Mouse (Mus musculus): ENCODE data around the gene Eomes.

GRCm38 (mm10) chr9:118491195-118491594 lies 13.2 kb downstream of the Eomes start:
- no peak for TF ChIP-seq EP300 (IDR thresholded peaks at IDR 0.05; ENCODE audit: low read depth)
- TF ChIP-seq CTCF (IDR thresholded peaks at IDR 0.05; ENCODE audit: low read depth): no peak
